Comparison of ENCODE assay signal across 8 mouse cellular contexts in the genomic region with DNA sequence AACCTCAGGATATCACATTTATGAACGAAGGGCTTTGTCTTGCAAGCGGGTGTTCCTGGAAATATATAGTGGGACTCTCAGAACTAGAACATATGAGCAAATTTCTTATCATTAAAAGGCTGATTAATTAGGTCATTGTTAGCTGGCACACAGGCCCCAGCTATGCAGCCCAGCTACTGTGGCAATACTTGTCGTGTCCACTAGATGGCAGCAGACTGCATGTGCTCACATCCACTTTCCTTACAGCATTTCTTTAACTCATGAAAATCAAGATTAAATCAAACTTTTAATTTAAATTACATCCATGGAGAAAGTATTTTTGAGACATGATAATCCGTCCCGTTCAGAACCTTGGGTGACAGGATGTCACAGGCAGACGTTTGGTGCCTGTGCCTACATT. TPM values are rescaled to one million over a fixed set of nuclear protein-coding genes. Genes with fewer than 3 reads are reported as not detected.
A peak's percentile ranks its signal among the peaks of the same experiment; 100 is the strongest.
DNase-seq lines count a peak whose midpoint lies in the region; ATAC-seq and TF ChIP-seq lines count a peak whose summit lies in the region.

No protein-coding gene starts in this region.

- no peak overlapping the region for H3K4me2 ChIP-seq in embryonic facial prominence, embryonic 14.5 days (ENCODE audit: low read depth, low read length)
- no peak overlapping the region for H3K4me2 ChIP-seq in heart, embryonic 13.5 days
- H3K4me2 ChIP-seq in lung, embryonic 14.5 days = no peak overlapping the region

- no peak overlapping the region for H3K9ac ChIP-seq in embryonic facial prominence, embryonic 14.5 days (ENCODE audit: low read depth, low read length)
- H3K9ac ChIP-seq in heart, embryonic 13.5 days = peak overlapping the region; percentile 42; the same call in 1 of the 2 replicates
- no peak overlapping the region for H3K9ac ChIP-seq in lung, embryonic 14.5 days

- no peaks in the 10 kb centered on the region for H3K9me3 ChIP-seq in embryonic facial prominence, embryonic 14.5 days (ENCODE audit: control insufficient read depth, low read length)
- H3K9me3 ChIP-seq in heart, embryonic 13.5 days = no peaks in the 10 kb centered on the region
- no peaks in the 10 kb centered on the region for H3K9me3 ChIP-seq in lung, embryonic 14.5 days (ENCODE audit: low read depth, low read length)

- no peaks in the 10 kb centered on the region for H3K27me3 ChIP-seq in embryonic facial prominence, embryonic 14.5 days (replicated peaks; ENCODE audit: control insufficient read depth, insufficient read depth, low read length)
- H3K27me3 ChIP-seq in heart, embryonic 13.5 days (replicated peaks) = 0 out of 2 replicates have a peak, but pooled peaks cover 2% of the 10 kb centered on the region
- H3K27me3 ChIP-seq in lung, embryonic 14.5 days (ENCODE audit: insufficient read depth, low read length) = no peaks in the 10 kb centered on the region

- H3K4me1 ChIP-seq in embryonic facial prominence, embryonic 14.5 days (ENCODE audit: control insufficient read depth, insufficient read depth, low read length) = no peaks in the 10 kb centered on the region
- peaks cover 21% of the 10 kb centered on the region for H3K4me1 ChIP-seq in heart, embryonic 13.5 days
- H3K4me1 ChIP-seq in lung, embryonic 14.5 days (ENCODE audit: insufficient read depth) = no peaks in the 10 kb centered on the region

- WGBS in embryonic facial prominence, embryonic 14.5 days = 13% methylated on average over 6 of the region's 6 CpGs
- 13% methylated on average over 6 of the region's 6 CpGs for WGBS in heart, embryonic 13.5 days
- 16% methylated on average over 6 of the region's 6 CpGs for WGBS in large intestine, adult 2 months
- 10% methylated on average over 6 of the region's 6 CpGs for WGBS in lung, embryonic 14.5 days

- peak; percentile 55; the same call in 1 of the 2 replicates for ATAC-seq in embryonic facial prominence, embryonic 14.5 days (ENCODE audit: low read depth)
- no peak for ATAC-seq in heart, embryonic 13.5 days (ENCODE audit: extremely low read depth, insufficient number of reproducible peaks, low FRiP score, low TSS enrichment)
- ATAC-seq in lung, embryonic 14.5 days (ENCODE audit: insufficient read depth) = no peak

- H3K27ac ChIP-seq in embryonic facial prominence, embryonic 14.5 days (replicated peaks; ENCODE audit: low read depth, low read length) = no peak overlapping the region
- H3K27ac ChIP-seq in heart, embryonic 13.5 days (replicated peaks) = peak overlapping the region; percentile 77
- H3K27ac ChIP-seq in lung, embryonic 14.5 days (ENCODE audit: low read depth) = no peak overlapping the region

- peak; percentile 97 for TF ChIP-seq CTCF in lung, embryonic 14.5 days (IDR thresholded peaks at IDR 0.05; ENCODE audit: low read depth)

- DNase-seq in ES-CJ7 (ENCODE audit: low read depth, low spot score) = peak; percentile 41
- peak; percentile 66 to 71 for DNase-seq in adrenal gland, postnatal 36 days
- DNase-seq in embryonic facial prominence, embryonic 14.5 days (ENCODE audit: low spot score) = peak; percentile 76
- DNase-seq in large intestine, adult 2 months (ENCODE audit: low read depth, low spot score) = peak; percentile 38
- peak; percentile 92 for DNase-seq in lung, embryonic 14.5 days
- DNase-seq in ovary, postnatal 10 days (ENCODE audit: low spot score) = peak; percentile 30
- peak; percentile 63 for DNase-seq in thymus, postnatal 25 days

- H3K36me3 ChIP-seq in embryonic facial prominence, embryonic 14.5 days (ENCODE audit: control insufficient read depth, insufficient read depth, low read length) = peaks cover 24% of the 10 kb centered on the region; the same call in 1 of the 2 replicates
- H3K36me3 ChIP-seq in heart, embryonic 13.5 days = peaks cover 29% of the 10 kb centered on the region
- peaks cover 25% of the 10 kb centered on the region; the same call in 1 of the 2 replicates for H3K36me3 ChIP-seq in lung, embryonic 14.5 days (ENCODE audit: insufficient read depth)

- no peak overlapping the region for H3K4me3 ChIP-seq in embryonic facial prominence, embryonic 14.5 days (ENCODE audit: low read depth, low read length)
- H3K4me3 ChIP-seq in heart, embryonic 13.5 days = no peak overlapping the region
- no peak overlapping the region for H3K4me3 ChIP-seq in lung, embryonic 14.5 days (ENCODE audit: low read depth, low read length)

RNA-seq across cellular contexts. Expression of a gene that starts 24.6 kb away (rescaled TPM):
- 10 to 100 TPM; 66.5 to 84.0 TPM for total RNA-seq in adrenal gland, postnatal 36 days (2021)
- 57.5 and 60.8 TPM in 2 replicates for polyA plus RNA-seq in embryonic facial prominence, embryonic 14.5 days (2014; fragmentation: Nextera tagmentation; extraction: Ambion mirVana)
- 44.3 TPM in 2 replicates for polyA plus RNA-seq in heart, embryonic 13.5 days (2015; fragmentation: Nextera tagmentation; extraction: Ambion mirVana)
- 10.9 and 11.6 TPM in 2 replicates for polyA plus RNA-seq in large intestine, adult 2 months (2012; rRNA removed)
- polyA plus RNA-seq in lung, embryonic 14.5 days (2014; fragmentation: Nextera tagmentation; extraction: Ambion mirVana) = 80.8 and 83.7 TPM in 2 replicates

RNA-seq across cellular contexts. Expression of a gene that starts 50.3 kb away (rescaled TPM):
- 10 to 100 TPM; 13.8 to 16.7 TPM for total RNA-seq in adrenal gland, postnatal 36 days (2021)
- polyA plus RNA-seq in embryonic facial prominence, embryonic 14.5 days (2014; fragmentation: Nextera tagmentation; extraction: Ambion mirVana) = 24.0 and 24.2 TPM in 2 replicates
- polyA plus RNA-seq in heart, embryonic 13.5 days (2015; fragmentation: Nextera tagmentation; extraction: Ambion mirVana) = 19.0 and 19.6 TPM in 2 replicates
- 8.5 and 9.5 TPM in 2 replicates for polyA plus RNA-seq in large intestine, adult 2 months (2012; rRNA removed)
- 30.0 and 32.8 TPM in 2 replicates for polyA plus RNA-seq in lung, embryonic 14.5 days (2014; fragmentation: Nextera tagmentation; extraction: Ambion mirVana)

RNA-seq across cellular contexts. Expression of a gene that starts 50.6 kb away (rescaled TPM):
- total RNA-seq in adrenal gland, postnatal 36 days (2021) = 10 to 100 TPM; 35.8 to 43.0 TPM
- 32.9 and 38.0 TPM in 2 replicates for polyA plus RNA-seq in embryonic facial prominence, embryonic 14.5 days (2014; fragmentation: Nextera tagmentation; extraction: Ambion mirVana)
- polyA plus RNA-seq in heart, embryonic 13.5 days (2015; fragmentation: Nextera tagmentation; extraction: Ambion mirVana) = 29.5 and 30.5 TPM in 2 replicates
- polyA plus RNA-seq in large intestine, adult 2 months (2012; rRNA removed) = 16.2 and 24.3 TPM in 2 replicates
- polyA plus RNA-seq in lung, embryonic 14.5 days (2014; fragmentation: Nextera tagmentation; extraction: Ambion mirVana) = 41.7 and 43.5 TPM in 2 replicates

RNA-seq across cellular contexts. Expression of a gene that starts 51.9 kb away (rescaled TPM):
- 10 to 100 TPM; 16.7 to 20.2 TPM for total RNA-seq in adrenal gland, postnatal 36 days (2021)
- 28.2 and 29.0 TPM in 2 replicates for polyA plus RNA-seq in embryonic facial prominence, embryonic 14.5 days (2014; fragmentation: Nextera tagmentation; extraction: Ambion mirVana)
- polyA plus RNA-seq in heart, embryonic 13.5 days (2015; fragmentation: Nextera tagmentation; extraction: Ambion mirVana) = 20.5 and 24.8 TPM in 2 replicates
- 49.0 and 50.0 TPM in 2 replicates for polyA plus RNA-seq in large intestine, adult 2 months (2012; rRNA removed)
- polyA plus RNA-seq in lung, embryonic 14.5 days (2014; fragmentation: Nextera tagmentation; extraction: Ambion mirVana) = 28.5 and 29.4 TPM in 2 replicates

Comparison
In these comparisons a context has a peak if more than half of its experiments do, and no peak if none do; other contexts are left out.
1. DNase-seq: peak in every context shown above with its lines; median percentile 92 in lung, embryonic 14.5 days; 76 in embryonic facial prominence, embryonic 14.5 days; 68 in adrenal gland, postnatal 36 days; 63 in thymus, postnatal 25 days; 41 in ES-CJ7; 38 in large intestine, adult 2 months; 30 in ovary, postnatal 10 days.